Mouse (Mus musculus) olfactory bulb, adult 2 months (tissue): ENCODE measurements around the gene Pcbp1. TPM values are rescaled to one million over a fixed set of nuclear protein-coding genes. Genes with fewer than 3 reads are reported as not detected.
"Not testable (repeated sequence)": the region's sequence is repeated elsewhere in the genome, so short reads cannot be mapped to it uniquely, and the experiment has no call there.

Experiments used
- H3K27ac ChIP-seq: fragments of 200-500 bp; 2 replicates; pipeline ENCODE4 v1.5.1; 2012; ENCODE audit warnings: low read depth, low read length; ENCODE audit not compliant: insufficient read depth
- H3K4me1 ChIP-seq: fragments of 200-500 bp; 2 replicates; pipeline ENCODE4 v1.6.1; 2012; ENCODE audit warnings: low read length; ENCODE audit not compliant: control insufficient read depth, insufficient read depth
- H3K4me3 ChIP-seq: fragments of 200-500 bp; 2 replicates; pipeline ENCODE4 v1.5.1; 2012; ENCODE audit warnings: mild to moderate bottlenecking, low read depth, low read length, moderate library complexity; ENCODE audit not compliant: insufficient read depth
- CTCF ChIP-seq: fragments of 200-500 bp; IDR thresholded peaks from 2 replicates; pipeline ENCODE4 v1.5.1; 2012; ENCODE audit warnings: low read depth, mild to moderate bottlenecking, low read length, moderate library complexity; ENCODE audit not compliant: insufficient read depth
- POLR2A ChIP-seq: fragments of 200-500 bp; IDR thresholded peaks from 2 replicates; pipeline ENCODE4 v1.6.1; 2012; ENCODE audit warnings: mild to moderate bottlenecking, low read depth, low read length, moderate library complexity; ENCODE audit not compliant: insufficient read depth
- WGBS: fragments of 180-500 bp; shearing (Covaris S2); methylation state at CpG from one replicate; pipeline ENCODE4 v1.1.7; 2018; 5-methylcytosine and 5-hydroxymethylcytosine counted together
- polyA plus RNA-seq: library from polyadenylated mRNA; stranded (reverse); fragments of >200 nt; gene quantifications from 2 replicates; pipeline ENCODE4 v1.2.4, GENCODE M21; 2012; ENCODE audit warnings: low replicate concordance; ENCODE audit not compliant: missing spikeins, insufficient read depth, insufficient read length

Pcbp1 gene
- polyA plus RNA-seq, 1 experiment = not detected

GRCm38 (mm10) chr6:86497942-86498732, 28.0 kb downstream of the Pcbp1 start:
- Histone ChIP-seq H3K4me1 (peaks cover 6% of the 10 kb centered on the region; the same call in 1 of the 2 replicates), H3K27ac (no peak overlapping the region), H3K4me3 (no peak overlapping the region)
- WGBS = 72% methylated on average over 11 of the region's 11 CpGs
- TF ChIP-seq CTCF (no peak), POLR2A (no peak)

GRCm38 (mm10) chr6:86497071-86497815, 28.9 kb downstream of the Pcbp1 start:
- H3K27ac ChIP-seq = 0 out of 2 replicates have a peak overlapping the region, but pooled peaks have one; percentile 33
- TF ChIP-seq POLR2A (no peak), CTCF (no peak)
- peaks cover 6% of the 10 kb centered on the region; the same call in 1 of the 2 replicates for H3K4me1 ChIP-seq
- H3K4me3 ChIP-seq = peak overlapping the region; percentile 27
- 46% methylated on average over 13 of the region's 13 CpGs for WGBS

GRCm38 (mm10) chr6:86496585-86496984, 29.5 kb downstream of the Pcbp1 start:
- H3K27ac ChIP-seq = peak overlapping the region; percentile 17; the same call in 1 of the 2 replicates

GRCm38 (mm10) chr6:86496127-86496526, 30.0 kb downstream of the Pcbp1 start:
- TF ChIP-seq CTCF (no peak), POLR2A (no peak)
- WGBS = 89% methylated on average over 8 of the region's 8 CpGs
- Histone ChIP-seq H3K27ac (no peak overlapping the region), H3K4me1 (peaks cover 6% of the 10 kb centered on the region; the same call in 1 of the 2 replicates), H3K4me3 (no peak overlapping the region)

More at GRCm38 (mm10) chr6:86496585-86496984, 29.5 kb downstream of the Pcbp1 start:
- Histone ChIP-seq H3K4me3 (no peak overlapping the region), H3K4me1 (peaks cover 6% of the 10 kb centered on the region; the same call in 1 of the 2 replicates)
- TF ChIP-seq CTCF (no peak), POLR2A (no peak)
- WGBS = 72% methylated on average over 5 of the region's 5 CpGs

GRCm38 (mm10) chr6:86495661-86496060, 30.5 kb downstream of the Pcbp1 start:
- peaks cover 6% of the 10 kb centered on the region; the same call in 1 of the 2 replicates for H3K4me1 ChIP-seq
- 68% methylated on average over 3 of the region's 3 CpGs for WGBS
- no peak overlapping the region for H3K27ac ChIP-seq
- no peak for TF ChIP-seq CTCF
- no peak for TF ChIP-seq POLR2A
- no peak overlapping the region for H3K4me3 ChIP-seq

- Histone ChIP-seq H3K4me3 (no peak overlapping the region), H3K27ac (no peak overlapping the region), H3K4me1 (peaks cover 4% of the 10 kb centered on the region; the same call in 1 of the 2 replicates)
- 95% methylated on average over 7 of the region's 7 CpGs for WGBS
- TF ChIP-seq CTCF = no peak
- TF ChIP-seq POLR2A = no peak
Observed at GRCm38 (mm10) chr6:86494767-86495166, 31.4 kb downstream of the Pcbp1 start.

- TF ChIP-seq CTCF = no peak
- no peak for TF ChIP-seq POLR2A
- 64% methylated on average over 13 of the region's 13 CpGs for WGBS
- H3K4me3 ChIP-seq = no peak overlapping the region
- H3K4me1 ChIP-seq = no peaks in the 10 kb centered on the region
- no peak overlapping the region for H3K27ac ChIP-seq
Observed at GRCm38 (mm10) chr6:86493469-86494263, 32.5 kb downstream of the Pcbp1 start.

- peaks cover 12% of the 10 kb centered on the region for H3K4me1 ChIP-seq
- H3K27ac ChIP-seq, H3K4me3 ChIP-seq: not testable (repeated sequence)
- 81% methylated on average over 8 of the region's 8 CpGs for WGBS
Observed at GRCm38 (mm10) chr6:86490413-86490812, 35.7 kb downstream of the Pcbp1 start.
